Mouse (Mus musculus) liver, postnatal 0 days (tissue): Measurements from ENCODE around the gene Blmh. TPM values are rescaled to one million over a fixed set of nuclear protein-coding genes. Genes with fewer than 3 reads are reported as not detected.

Experiments used
- ATAC-seq: fragments of 200-750 bp; cut with Nextera tagmentation; 2 replicates; pipeline ENCODE4 v1.8.0; 2017; ENCODE audit warnings: mild to moderate bottlenecking, moderate library complexity
- DNase-seq: peaks from one replicate; pipeline ENCODE4 v3.0.0-alpha.2; 2016
- H3K27ac ChIP-seq: fragments of 300-500 bp; sonication (generic); 2 replicates; pipeline ENCODE4 v1.5.1; 2014; ENCODE audit warnings: antibody characterized with exemption, moderate library complexity, mild to moderate bottlenecking, low read depth
- H3K27me3 ChIP-seq: fragments of 300-500 bp; sonication (generic); 2 replicates; pipeline ENCODE4 v1.6.1; 2014; ENCODE audit warnings: low read length, control low read depth, mixed read lengths; ENCODE audit not compliant: insufficient read depth
- H3K36me3 ChIP-seq: fragments of 300-500 bp; sonication (generic); replicated peaks from 2 replicates; pipeline ENCODE4 v1.6.1; 2014; ENCODE audit warnings: mild to moderate bottlenecking, control low read depth, low read length, moderate library complexity, mixed read lengths; ENCODE audit not compliant: insufficient read depth
- H3K4me1 ChIP-seq: fragments of 300-500 bp; sonication (generic); 2 replicates; pipeline ENCODE4 v1.6.1; 2014; ENCODE audit warnings: antibody characterized with exemption, mild to moderate bottlenecking, control low read depth; ENCODE audit not compliant: insufficient read depth
- H3K4me2 ChIP-seq: fragments of 300-500 bp; sonication (generic); 2 replicates; pipeline ENCODE4 v1.6.1; 2014; ENCODE audit warnings: low read depth, mild to moderate bottlenecking, low read length, moderate library complexity, mixed read lengths
- H3K4me3 ChIP-seq: fragments of 300-500 bp; sonication (generic); 2 replicates; pipeline ENCODE4 v1.5.1; 2014; ENCODE audit warnings: low read depth, low read length
- H3K9ac ChIP-seq: fragments of 300-500 bp; sonication (generic); replicated peaks from 2 replicates; pipeline ENCODE4 v1.6.1; 2014; ENCODE audit warnings: mild to moderate bottlenecking, moderate library complexity
- H3K9me3 ChIP-seq: fragments of 300-500 bp; sonication (generic); 2 replicates; pipeline ENCODE4 v1.6.1; 2016; ENCODE audit warnings: mild to moderate bottlenecking, control low read depth, low read length, mixed read lengths
- CTCF ChIP-seq: sonication (generic); IDR thresholded peaks from 2 replicates; pipeline ENCODE4 v1.5.1; 2016; ENCODE audit warnings: antibody characterized with exemption, low read depth
- EP300 ChIP-seq: IDR thresholded peaks from 2 replicates; pipeline ENCODE4 v1.6.1; 2016; ENCODE audit warnings: antibody characterized with exemption, low read depth, mild to moderate bottlenecking
- WGBS: fragments of 180-500 bp; shearing (Covaris S2); extraction: QIAGEN DNeasy Blood & Tissue Kit; methylation state at CpG from one replicate; pipeline ENCODE4 v1.1.7; 2014; ENCODE audit not compliant: insufficient replicate concordance; 5-methylcytosine and 5-hydroxymethylcytosine counted together
- polyA plus RNA-seq: library from polyadenylated mRNA; unstranded; fragments of >200 nt; fragmentation: Nextera tagmentation; extraction: Ambion mirVana; gene quantifications from 2 replicates; pipeline ENCODE4 v1.2.1, GENCODE M21; 2015

Blmh gene
- polyA plus RNA-seq, result 34.2 and 34.6 TPM in 2 replicates

GRCm38 (mm10) chr11:76924759-76925236, at the start of gene Blmh:
TSS of gene Blmh (plus strand) at chr11:76924809.
- no peak within 1 kb of the TSS for H3K9ac ChIP-seq
- no peaks in the 10 kb centered on the region for H3K9me3 ChIP-seq
- ATAC-seq (no peak), DNase-seq (no peak)
- 53% methylated on average over 6 of the region's 6 CpGs for WGBS
- TF ChIP-seq CTCF (no peak), EP300 (no peak)
- no peak within 1 kb of the TSS for H3K4me2 ChIP-seq
- no peaks in the 10 kb centered on the region for H3K36me3 ChIP-seq
- H3K4me1 ChIP-seq, result no peaks in the 10 kb centered on the region
- no peak within 1 kb of the TSS for H3K4me3 ChIP-seq
- H3K27me3 ChIP-seq, result no peaks in the 10 kb centered on the region
- no peak within 1 kb of the TSS for H3K27ac ChIP-seq

DNA sequence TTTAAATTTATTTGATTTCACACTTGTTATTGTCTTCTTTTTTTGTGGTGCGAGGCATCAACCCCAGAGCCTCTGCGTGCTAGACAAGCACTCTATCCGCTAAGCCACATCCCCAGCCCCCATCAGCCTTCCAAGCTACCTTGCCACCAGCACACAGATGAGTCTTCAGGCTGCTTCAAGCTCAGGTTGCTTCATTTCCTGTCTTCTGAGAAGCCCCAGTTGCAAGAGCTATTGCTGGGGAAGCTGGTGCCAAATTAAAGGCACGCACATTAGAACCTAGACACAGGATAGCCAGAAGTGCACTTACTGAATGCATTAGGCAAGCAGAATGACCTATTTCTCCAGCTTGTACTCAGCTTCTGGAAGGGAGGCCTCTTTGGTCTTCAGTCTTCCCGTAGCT, 44.8 kb upstream of the Blmh start:
- 59% methylated on average over 5 of the region's 5 CpGs for WGBS
- Histone ChIP-seq H3K9me3 (no peaks in the 10 kb centered on the region), H3K4me1 (peaks cover 4% of the 10 kb centered on the region; the same call in 1 of the 2 replicates), H3K4me3 (no peak overlapping the region), H3K27ac (peak overlapping the region; percentile 48; the same call in 1 of the 2 replicates), H3K4me2 (no peak overlapping the region), H3K27me3 (no peaks in the 10 kb centered on the region), H3K9ac (no peak overlapping the region), H3K36me3 (no peaks in the 10 kb centered on the region)
- no peak for DNase-seq
- ATAC-seq, result no peak; the same call in 1 of the 2 replicates
- no peak for TF ChIP-seq EP300
- TF ChIP-seq CTCF, result no peak

GRCm38 (mm10) chr11:76884451-76884850, 40.2 kb upstream of the Blmh start:
- WGBS, result 36% methylated on average over 5 of the region's 5 CpGs
- H3K27ac ChIP-seq, result peak overlapping the region; percentile 74
- peak; percentile 15 for DNase-seq
- no peaks in the 10 kb centered on the region for H3K9me3 ChIP-seq
- peak; percentile 45 for ATAC-seq
- H3K27me3 ChIP-seq, result no peaks in the 10 kb centered on the region
- H3K4me2 ChIP-seq, result no peak overlapping the region
- TF ChIP-seq CTCF (no peak), EP300 (no peak)
- H3K4me1 ChIP-seq, result 0 out of 2 replicates have a peak, but pooled peaks cover 2% of the 10 kb centered on the region
- no peak overlapping the region for H3K4me3 ChIP-seq
- H3K9ac ChIP-seq, result no peak overlapping the region
- no peaks in the 10 kb centered on the region for H3K36me3 ChIP-seq

GRCm38 (mm10) chr11:76889339-76890164, 35.1 kb upstream of the Blmh start:
- Histone ChIP-seq H3K4me2 (peak overlapping the region; percentile 29; the same call in 1 of the 2 replicates), H3K4me3 (no peak overlapping the region), H3K27me3 (no peaks in the 10 kb centered on the region), H3K9ac (no peak overlapping the region), H3K36me3 (no peaks in the 10 kb centered on the region), H3K9me3 (no peaks in the 10 kb centered on the region), H3K4me1 (peaks cover 20% of the 10 kb centered on the region), H3K27ac (peak overlapping the region; percentile 56)
- 23% methylated on average over 10 of the region's 10 CpGs for WGBS
- peak; percentile 57; the same call in 1 of the 2 replicates for ATAC-seq
- TF ChIP-seq EP300, result no peak
- no peak for TF ChIP-seq CTCF
- DNase-seq, result no peak

DNA sequence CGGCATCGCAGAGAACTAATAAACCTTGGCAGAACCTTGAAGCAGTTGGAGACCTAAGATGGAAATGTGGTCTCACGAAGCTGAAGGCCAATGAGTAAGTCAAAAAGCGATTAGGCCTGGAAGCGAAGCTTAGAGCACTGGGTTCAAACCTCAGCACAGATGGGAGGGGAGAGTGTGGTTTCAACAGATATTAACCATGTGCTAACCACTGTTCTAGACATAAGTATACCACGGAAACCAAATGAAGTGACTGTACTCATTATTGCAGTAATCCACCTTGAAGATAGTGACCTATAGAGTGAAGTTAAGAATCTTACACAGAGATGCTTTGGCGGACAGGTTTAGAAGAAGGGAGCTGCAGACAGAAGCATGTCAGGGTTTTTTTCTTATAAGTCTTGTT, 33.4 kb upstream of the Blmh start:
- 75% methylated on average over 7 of the region's 7 CpGs for WGBS
- no peak for DNase-seq
- TF ChIP-seq CTCF, result no peak
- no peak for TF ChIP-seq EP300

DNA sequence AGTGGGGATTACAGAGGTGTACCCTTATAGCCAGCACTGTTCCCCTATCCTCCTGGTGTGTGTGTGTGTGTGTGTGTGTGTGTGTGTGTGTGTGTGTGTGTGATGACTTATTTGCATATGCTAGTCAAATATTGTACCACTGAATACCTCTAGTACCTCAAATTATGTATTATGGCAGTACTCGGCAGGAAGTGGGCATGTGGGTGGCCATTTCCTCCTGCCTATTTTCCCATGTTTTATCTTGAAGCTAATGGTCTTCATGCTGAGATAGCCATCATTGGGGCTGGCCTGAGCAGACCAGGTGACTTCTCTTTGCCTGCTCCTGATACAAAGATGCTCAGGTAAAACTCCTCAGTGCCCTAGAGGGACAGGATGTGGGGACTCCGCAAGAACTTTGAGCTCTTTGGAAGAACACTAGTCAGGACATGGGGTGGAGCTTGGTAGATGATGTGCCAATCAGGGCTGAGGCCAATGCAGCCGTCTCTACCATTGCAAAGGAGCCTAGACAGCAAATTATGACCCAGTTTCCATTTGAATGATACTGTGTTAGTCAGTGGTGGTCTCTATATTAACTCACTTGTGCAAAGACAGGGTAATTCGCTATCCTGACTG, 32.8 kb upstream of the Blmh start:
- ATAC-seq (no peak), DNase-seq (no peak)
- TF ChIP-seq CTCF (no peak), EP300 (no peak)
- 65% methylated on average over 4 of the region's 4 CpGs for WGBS
- H3K27ac ChIP-seq, result no peak overlapping the region
- H3K9me3 ChIP-seq, result no peaks in the 10 kb centered on the region
- H3K4me1 ChIP-seq, result peaks cover 20% of the 10 kb centered on the region
- H3K4me2 ChIP-seq, result no peak overlapping the region
- H3K27me3 ChIP-seq, result no peaks in the 10 kb centered on the region
- H3K9ac ChIP-seq, result no peak overlapping the region
- H3K4me3 ChIP-seq, result no peak overlapping the region
- no peaks in the 10 kb centered on the region for H3K36me3 ChIP-seq

More for the DNA sequence above, 33.4 kb upstream of the Blmh start:
- Histone ChIP-seq H3K4me2 (no peak overlapping the region), H3K4me3 (no peak overlapping the region), H3K4me1 (peaks cover 20% of the 10 kb centered on the region), H3K27ac (no peak overlapping the region), H3K9ac (no peak overlapping the region), H3K9me3 (no peaks in the 10 kb centered on the region), H3K36me3 (no peaks in the 10 kb centered on the region), H3K27me3 (no peaks in the 10 kb centered on the region)
- ATAC-seq, result no peak
